Mouse (Mus musculus): ENCODE measurements at regions not wholly inside any gene's neighbourhood (a gene's known extent, or its start where the extent isn't known, plus 50 kb on each side); places are given as distances from the start of the nearest gene placed in this dataset.

- no peak for DNase-seq (ENCODE audit: low read depth)
Measured at GRCm38 (mm10) chr7:63811816-63812215, 104.8 kb upstream of the E030018B13Rik start.

GRCm38 (mm10) chr7:63815531-63815930 lies 101.1 kb upstream of the E030018B13Rik start:
- DNase-seq (ENCODE audit: low read depth), result peak; percentile 70

- peak; percentile 83 for DNase-seq (ENCODE audit: low read depth)
Measured at GRCm38 (mm10) chr7:63816056-63816941, 100.4 kb upstream of the E030018B13Rik start.

GRCm38 (mm10) chr7:63817476-63817875 lies 99.2 kb upstream of the E030018B13Rik start:
- no peak for DNase-seq (ENCODE audit: low read depth)

- no peak for DNase-seq (ENCODE audit: low read depth)
Measured at GRCm38 (mm10) chr7:63818105-63818504, 98.6 kb upstream of the E030018B13Rik start.

DNA sequence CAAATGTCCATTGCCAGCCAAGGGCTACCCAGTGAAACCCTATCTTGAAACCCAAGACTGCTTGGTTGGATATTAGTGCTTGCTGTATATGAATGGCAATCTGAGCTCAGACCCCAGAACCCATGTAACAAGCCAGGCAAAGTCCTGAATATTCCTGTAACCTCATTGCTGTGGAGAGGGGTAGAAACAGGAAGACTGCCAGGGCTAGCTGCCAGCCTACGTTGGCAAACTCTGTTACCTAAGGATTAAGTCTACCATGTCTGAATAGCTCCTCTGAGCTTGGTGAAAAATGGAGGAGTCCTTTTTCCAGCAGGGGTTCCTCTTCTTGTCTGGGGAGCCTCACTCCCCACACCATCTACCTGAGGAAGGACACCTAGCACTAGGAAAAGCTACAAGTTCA lies 96.4 kb upstream of the E030018B13Rik start:
- no peak for DNase-seq (ENCODE audit: low read depth)

DNA sequence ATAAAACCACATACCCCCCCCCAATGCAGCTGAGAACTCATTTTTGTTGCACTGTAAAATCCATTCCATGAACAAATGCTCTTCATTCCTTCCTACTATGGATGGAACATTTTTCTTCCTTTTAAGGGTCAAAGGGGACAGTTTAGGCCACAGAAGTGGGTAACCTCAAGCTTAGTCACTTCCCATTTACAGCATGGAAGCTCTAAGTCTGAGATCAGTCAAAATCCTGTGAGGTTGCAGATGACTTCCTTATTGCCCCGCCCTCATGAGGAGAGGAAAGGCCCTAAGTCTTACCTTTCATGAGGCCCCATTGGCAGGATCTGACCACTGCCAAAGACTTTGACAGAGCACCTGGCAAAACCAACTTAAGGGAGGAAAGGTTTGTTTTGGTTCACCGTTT lies 94.7 kb upstream of the E030018B13Rik start:
- DNase-seq (ENCODE audit: low read depth), result no peak

GRCm38 (mm10) chr7:63824009-63824408 lies 92.6 kb upstream of the E030018B13Rik start:
- DNase-seq (ENCODE audit: low read depth), result no peak

DNA sequence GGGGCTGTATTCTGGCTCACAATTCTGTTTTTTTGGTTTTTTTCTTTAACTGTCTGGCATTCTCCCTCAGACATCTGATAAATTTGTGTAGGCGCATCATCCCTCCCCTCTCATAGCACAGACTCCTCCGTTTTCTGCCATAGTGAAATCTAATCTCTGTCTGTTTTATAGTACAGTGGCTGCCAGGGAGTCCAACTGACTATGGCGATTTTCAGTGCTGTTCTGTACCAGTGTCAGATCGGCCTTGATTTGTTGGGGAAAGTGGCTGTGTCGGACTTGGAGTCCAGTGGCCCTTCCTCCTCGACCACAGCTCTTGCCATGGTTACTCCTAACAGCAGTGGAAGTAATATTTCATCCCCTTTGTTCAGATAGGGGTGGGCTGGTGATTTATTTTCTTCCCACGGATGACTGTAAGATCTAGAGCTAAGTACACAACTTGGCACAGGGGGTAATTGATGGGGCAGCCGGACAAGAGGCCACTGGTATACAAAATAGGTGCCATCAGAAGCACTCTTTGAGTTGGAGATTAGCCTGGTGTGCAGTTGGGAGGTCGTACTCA lies 87.2 kb upstream of the E030018B13Rik start:
- no peak for DNase-seq (ENCODE audit: low read depth)

GRCm38 (mm10) chr7:63833676-63834075 lies 83.0 kb upstream of the E030018B13Rik start:
- DNase-seq (ENCODE audit: low read depth), result no peak

DNA sequence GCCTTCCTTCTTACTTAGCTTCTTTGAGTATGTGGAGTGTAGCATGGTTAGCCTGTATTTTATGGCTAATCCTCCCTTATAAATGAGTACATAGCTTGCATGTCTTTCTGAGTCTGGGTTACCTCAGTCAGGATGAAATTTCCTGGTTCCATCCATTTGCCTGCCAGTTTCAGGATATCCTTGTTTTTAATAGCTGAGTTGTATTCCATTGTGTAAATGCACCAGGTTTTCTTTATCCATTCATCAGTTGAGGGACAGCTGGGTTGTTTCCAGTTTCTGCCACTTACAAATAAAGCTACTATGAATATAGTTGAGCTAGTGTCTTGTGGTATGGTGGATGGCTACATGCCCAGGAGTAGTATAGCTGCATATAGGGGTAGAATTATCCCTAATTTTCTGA lies 80.7 kb upstream of the E030018B13Rik start:
- no peak for DNase-seq (ENCODE audit: low read depth)
